Mouse (Mus musculus): ENCODE measurements around the gene Ccl8.

DNA sequence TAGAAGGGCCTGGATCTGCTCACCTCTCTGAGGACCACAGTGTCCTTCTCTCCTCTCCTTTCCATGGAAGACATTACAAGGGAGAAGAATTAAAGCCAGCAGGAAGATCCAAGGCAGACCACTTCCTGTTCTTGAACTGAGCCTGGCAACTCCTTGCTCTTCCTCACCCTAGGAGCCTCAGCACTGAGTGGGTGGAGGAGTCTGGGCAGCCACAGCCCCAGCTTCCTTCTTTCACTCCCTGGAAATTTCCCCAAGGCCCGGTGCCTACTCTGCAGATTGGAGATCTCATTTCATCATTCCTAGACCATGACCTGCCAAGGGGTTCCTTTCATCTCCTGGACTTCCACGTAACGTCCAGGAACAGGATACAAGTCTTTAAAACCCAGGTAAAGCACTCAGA lies 42.0 kb upstream of the Ccl8 start:
- TF ChIP-seq MAFK (IDR thresholded peaks at IDR 0.05; ENCODE audit: borderline replicate concordance, low read depth, low read length) (no peak), POLR2A (IDR thresholded peaks at IDR 0.05; ENCODE audit: control insufficient read depth in 1 of 2, insufficient read depth in 1 of 2, low read depth in 1 of 2, low read length in 2 of 2, poor library complexity in 1 of 2) (no peak), JUND (IDR thresholded peaks at IDR 0.05; ENCODE audit: low read depth, low read length) (no peak), EP300 (IDR thresholded peaks at IDR 0.05; ENCODE audit: low read depth in 1 of 2, low read length in 2 of 2) (no peak), CTCF (IDR thresholded peaks at IDR 0.05 in 2 of 3, conservative IDR thresholded peaks at IDR 0.05 in 1 of 3; ENCODE audit: control insufficient read depth in 1 of 3, insufficient read depth in 1 of 3, low read depth in 2 of 3, low read length in 3 of 3, poor library complexity in 1 of 3, severe bottlenecking in 1 of 3) (no peak), MYC (IDR thresholded peaks at IDR 0.05; ENCODE audit: low read depth, low read length) (no peak), CHD2 (IDR thresholded peaks at IDR 0.05; ENCODE audit: low read length) (no peak), MAX (IDR thresholded peaks at IDR 0.05; ENCODE audit: low read length) (no peak), ETS1 (IDR thresholded peaks at IDR 0.05; ENCODE audit: low read depth, low read length) (no peak), MXI1 (IDR thresholded peaks at IDR 0.05; ENCODE audit: low read depth, low read length) (no peak), POLR2AphosphoS2 (IDR thresholded peaks at IDR 0.05; ENCODE audit: low read length) (no peak), UBTF (IDR thresholded peaks at IDR 0.05; ENCODE audit: borderline replicate concordance, insufficient read depth, low read depth, low read length) (no peak), MAZ (IDR thresholded peaks at IDR 0.05; ENCODE audit: low read depth, low read length) (no peak)

Data from MEL (cell line).